Mouse (Mus musculus): ENCODE data around the gene Dhx33. TPM values are rescaled to one million over a fixed set of nuclear protein-coding genes. Genes with fewer than 3 reads are reported as not detected.

Dhx33 gene
- 6.2 TPM in 2 replicates for polyA plus RNA-seq (2012; rRNA removed)

GRCm38 (mm10) chr11:71004316-71004773 is at the start of gene Dhx33:
Gene Dhx33 (minus strand): TSS chr11:71004437.

GRCm38 (mm10) chr11:71033163-71033761 is 29.0 kb upstream of the Dhx33 start, which contains the start of gene 6330403K07Rik:
Gene 6330403K07Rik (minus strand): TSS chr11:71033513.

GRCm38 (mm10) chr11:71019201-71020068 is 15.2 kb upstream of the Dhx33 start, which contains the start of the genes Mis12 and Derl2:
Gene Mis12 (plus strand): TSS chr11:71019611.
Gene Derl2 (minus strand): TSS chr11:71019841.

GRCm38 (mm10) chr11:70982557-70983228 is 21.5 kb downstream of the Dhx33 start, which contains the start of gene C1qbp:
Gene C1qbp (minus strand): TSS chr11:70983026.

GRCm38 (mm10) chr11:70969821-70970559 is 34.2 kb downstream of the Dhx33 start, which contains the start of the genes Nup88 and Rpain:
Gene Nup88 (minus strand): TSS chr11:70969973.
Gene Rpain (plus strand): TSS chr11:70970213.

Other genes starting within 250 kb of the Dhx33 start
- 1.1 TPM in 2 replicates for gene Zfp3, start 240.2 kb downstream of the Dhx33 start, polyA plus RNA-seq (2012; rRNA removed)
- gene Scimp, start 191.9 kb downstream of the Dhx33 start, polyA plus RNA-seq (2012; rRNA removed) = 0.84 and 1.1 TPM in 2 replicates
- gene Rabep1, start 159.7 kb downstream of the Dhx33 start, polyA plus RNA-seq (2012; rRNA removed) = 5.5 TPM in 2 replicates
- gene Nup88, start 34.5 kb downstream of the Dhx33 start, polyA plus RNA-seq (2012; rRNA removed) = 30.5 and 34.6 TPM in 2 replicates
- 33.6 and 37.2 TPM in 2 replicates for gene Rpain, start 34.2 kb downstream of the Dhx33 start, polyA plus RNA-seq (2012; rRNA removed)
- 78.4 and 85.4 TPM in 2 replicates for gene C1qbp, start 21.4 kb downstream of the Dhx33 start, polyA plus RNA-seq (2012; rRNA removed)
- 11.4 and 12.2 TPM in 2 replicates for gene Mis12, start 15.2 kb upstream of the Dhx33 start, polyA plus RNA-seq (2012; rRNA removed)
- gene Derl2, start 15.4 kb upstream of the Dhx33 start, polyA plus RNA-seq (2012; rRNA removed) = 29.3 and 29.4 TPM in 2 replicates
- gene 6330403K07Rik, start 29.1 kb upstream of the Dhx33 start, polyA plus RNA-seq (2012; rRNA removed) = 0.60 and 0.93 TPM in 2 replicates
- gene Nlrp1a, start 140.3 kb upstream of the Dhx33 start, polyA plus RNA-seq (2012; rRNA removed) = 0.16 and 0.19 TPM in 2 replicates
- 0.35 and 0.38 TPM in 2 replicates for gene Nlrp1b, start 226.3 kb upstream of the Dhx33 start, polyA plus RNA-seq (2012; rRNA removed)

Measured in liver, embryonic 18 days (tissue).